Comparison of ENCODE assay signal across 7 mouse cellular contexts in genomic region chr5:134932903-134933276, GRCm38 (mm10). TPM values are rescaled to one million over a fixed set of nuclear protein-coding genes. Genes with fewer than 3 reads are reported as not detected.
DNase-seq lines count a peak whose midpoint lies in the region; ATAC-seq and TF ChIP-seq lines count a peak whose summit lies in the region.

No protein-coding gene starts in this region.

- in situ Hi-C loops in Patski (cut with MboI; ENCODE audit: low pct_unique_long_range_greater_than_20kb) = no loop called here

- WGBS in forebrain, embryonic 15.5 days = 52% methylated on average over 9 of the region's 9 CpGs
- 52% methylated on average over 9 of the region's 9 CpGs for WGBS in hindbrain, embryonic 12.5 days

- POLR2A ChIA-PET in Patski (lab: Charles Lee) = interaction anchor here (0.6 to 2.6 kb wide), 2 partner anchors 30 to 955 kb away, joined by 4 to 17 read pairs; partner anchors contain the start of gene Hspb1

- peaks cover 4% of the 10 kb centered on the region for H3K4me1 ChIP-seq in forebrain, embryonic 15.5 days
- H3K4me1 ChIP-seq in hindbrain, embryonic 12.5 days = peaks cover 7% of the 10 kb centered on the region

- CTCF ChIA-PET in Patski (lab: Charles Lee) = interaction anchor here (0.7 to 6.4 kb wide), 8 partner anchors 16 to 82 kb away, joined by 3 to 86 read pairs (median 4); no protein-coding TSS in a partner anchor

- ATAC-seq in Patski = peak; percentile 58
- 0 out of 2 replicates have a peak, but pooled peaks have one; percentile 5 for ATAC-seq in forebrain, embryonic 15.5 days (replicated peaks)
- no peak for ATAC-seq in hindbrain, embryonic 12.5 days (ENCODE audit: low FRiP score)

- H3K4me3 ChIP-seq in forebrain, embryonic 15.5 days = peak overlapping the region; percentile 79
- peak overlapping the region; percentile 71 for H3K4me3 ChIP-seq in hindbrain, embryonic 12.5 days

- H3K27ac ChIP-seq in forebrain, embryonic 15.5 days (replicated peaks) = no peak overlapping the region
- no peak overlapping the region for H3K27ac ChIP-seq in hindbrain, embryonic 12.5 days

- H3K36me3 ChIP-seq in forebrain, embryonic 15.5 days = no peaks in the 10 kb centered on the region
- no peaks in the 10 kb centered on the region for H3K36me3 ChIP-seq in hindbrain, embryonic 12.5 days

- TF ChIP-seq CTCF in Patski (IDR thresholded peaks at IDR 0.05) = no peak

- peak overlapping the region; percentile 77 for H3K9ac ChIP-seq in forebrain, embryonic 15.5 days (replicated peaks)
- peak overlapping the region; percentile 72; the same call in 1 of the 2 replicates for H3K9ac ChIP-seq in hindbrain, embryonic 12.5 days

- peak overlapping the region; percentile 98 for H3K4me2 ChIP-seq in forebrain, embryonic 15.5 days (replicated peaks)
- H3K4me2 ChIP-seq in hindbrain, embryonic 12.5 days (replicated peaks) = peak overlapping the region; percentile 94

- no peaks in the 10 kb centered on the region for H3K27me3 ChIP-seq in Patski
- H3K27me3 ChIP-seq in forebrain, embryonic 15.5 days = no peaks in the 10 kb centered on the region
- H3K27me3 ChIP-seq in hindbrain, embryonic 12.5 days = peaks cover 4% of the 10 kb centered on the region; the same call in 1 of the 2 replicates

- peak; percentile 60 for DNase-seq in Patski (ENCODE audit: low read depth, low spot score)
- peak; percentile 32 for DNase-seq in cerebellum, adult 11-12 months
- peak; percentile 15 to 28 for DNase-seq in layer of hippocampus, postnatal 14 days (ENCODE audit: low spot score in 2 of 2)
- peak; percentile 95 for DNase-seq in lung, postnatal 36 days
- peak; percentile 40 for DNase-seq in right cerebral cortex, postnatal 14 days

- no peaks in the 10 kb centered on the region for H3K9me3 ChIP-seq in forebrain, embryonic 15.5 days
- H3K9me3 ChIP-seq in hindbrain, embryonic 12.5 days (replicated peaks) = no peaks in the 10 kb centered on the region

RNA-seq across cellular contexts. Expression of gene Mettl27, which starts 0.7 kb away (rescaled TPM):
- 27.5 TPM for polyA plus RNA-seq in Patski (2021)
- polyA plus RNA-seq in forebrain, embryonic 15.5 days (2015; fragmentation: Nextera tagmentation; extraction: Ambion mirVana) = 8.8 and 10.1 TPM in 2 replicates
- polyA plus RNA-seq in hindbrain, embryonic 12.5 days (2016; fragmentation: Nextera tagmentation; extraction: Ambion mirVana) = 10.4 and 10.5 TPM in 2 replicates
- 10 to 100 TPM; 14.6 to 16.5 TPM for total RNA-seq in layer of hippocampus, postnatal 14 days (2021)

RNA-seq across cellular contexts. Expression of gene Cldn4, which starts 13.8 kb away (rescaled TPM):
- polyA plus RNA-seq in Patski (2021) = 0.09 TPM
- polyA plus RNA-seq in forebrain, embryonic 15.5 days (2015; fragmentation: Nextera tagmentation; extraction: Ambion mirVana) = not detected in 2 replicates
- polyA plus RNA-seq in hindbrain, embryonic 12.5 days (2016; fragmentation: Nextera tagmentation; extraction: Ambion mirVana) = 4.2 and 6.1 TPM in 2 replicates
- not detected for total RNA-seq in layer of hippocampus, postnatal 14 days (2021)

RNA-seq across cellular contexts. Expression of gene Cldn13, which starts 17.6 kb away (rescaled TPM):
- not detected for polyA plus RNA-seq in Patski (2021)
- polyA plus RNA-seq in forebrain, embryonic 15.5 days (2015; fragmentation: Nextera tagmentation; extraction: Ambion mirVana) = not detected in 2 replicates
- polyA plus RNA-seq in hindbrain, embryonic 12.5 days (2016; fragmentation: Nextera tagmentation; extraction: Ambion mirVana) = 2.4 and 2.6 TPM in 2 replicates
- total RNA-seq in layer of hippocampus, postnatal 14 days (2021) = not detected

RNA-seq across cellular contexts. Expression of gene Tmem270, which starts 26.4 kb away (rescaled TPM):
- not detected for polyA plus RNA-seq in Patski (2021)
- not detected in 2 replicates for polyA plus RNA-seq in forebrain, embryonic 15.5 days (2015; fragmentation: Nextera tagmentation; extraction: Ambion mirVana)
- polyA plus RNA-seq in hindbrain, embryonic 12.5 days (2016; fragmentation: Nextera tagmentation; extraction: Ambion mirVana) = not detected in 2 replicates
- not detected for total RNA-seq in layer of hippocampus, postnatal 14 days (2021)

RNA-seq across cellular contexts. Expression of gene Cldn3, which starts 53.1 kb away (rescaled TPM):
- polyA plus RNA-seq in Patski (2021) = not detected
- 12.3 and 12.7 TPM in 2 replicates for polyA plus RNA-seq in forebrain, embryonic 15.5 days (2015; fragmentation: Nextera tagmentation; extraction: Ambion mirVana)
- 8.2 and 18.3 TPM in 2 replicates for polyA plus RNA-seq in hindbrain, embryonic 12.5 days (2016; fragmentation: Nextera tagmentation; extraction: Ambion mirVana)
- 1 to 10 TPM; 2.0 to 2.7 TPM for total RNA-seq in layer of hippocampus, postnatal 14 days (2021)

Comparison
In these comparisons a context has a peak if more than half of its experiments do, and no peak if none do; other contexts are left out.
1. DNase-seq: peak in every context shown above with its lines; median percentile 95 in lung, postnatal 36 days; 60 in Patski; 40 in right cerebral cortex, postnatal 14 days; 32 in cerebellum, adult 11-12 months; 22 in layer of hippocampus, postnatal 14 days.